Mouse (Mus musculus) testis, postnatal 14 days (tissue): ENCODE measurements at regions not wholly inside any gene's neighbourhood (a gene's known extent, or its start where the extent isn't known, plus 50 kb on each side); places are given as distances from the start of the nearest gene placed in this dataset.

Source experiments
- DNase-seq: peaks from one replicate; pipeline ENCODE4 v3.0.0; 2021; ENCODE audit warnings: low spot score

- no peak for DNase-seq
Measured at GRCm38 (mm10) chr13:52015496-52015895, 169.0 kb downstream of the Gadd45g start.

DNA sequence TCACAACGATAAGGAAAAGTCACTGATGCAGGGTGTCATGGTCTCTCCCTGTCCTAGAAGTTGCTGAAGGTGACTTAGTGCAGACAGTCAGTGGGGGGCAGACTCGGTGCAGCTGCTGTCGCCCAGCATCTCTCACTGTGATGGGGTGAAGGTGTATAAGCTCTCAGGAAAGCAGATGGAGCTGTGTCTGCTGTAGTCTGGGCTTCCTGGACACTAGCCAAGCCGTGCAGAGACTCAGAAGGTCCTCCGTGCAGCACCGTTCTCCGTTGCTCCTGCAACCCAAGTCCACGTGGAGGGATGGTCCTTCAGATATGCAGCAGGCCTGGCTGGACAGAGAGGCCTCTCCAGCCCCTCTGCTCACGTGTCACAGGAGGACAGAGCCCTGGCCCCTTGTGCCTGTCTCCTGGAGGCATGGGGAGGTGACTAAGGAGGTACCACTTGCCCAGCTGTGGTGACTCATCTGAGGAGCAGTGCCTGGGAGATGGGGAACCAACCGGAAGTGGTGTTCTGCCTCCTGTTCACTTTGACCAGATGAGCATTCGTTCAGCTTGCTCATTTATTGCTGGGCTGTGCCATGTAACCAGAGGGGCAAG lies 171.2 kb downstream of the Gadd45g start:
- DNase-seq = no peak

DNA sequence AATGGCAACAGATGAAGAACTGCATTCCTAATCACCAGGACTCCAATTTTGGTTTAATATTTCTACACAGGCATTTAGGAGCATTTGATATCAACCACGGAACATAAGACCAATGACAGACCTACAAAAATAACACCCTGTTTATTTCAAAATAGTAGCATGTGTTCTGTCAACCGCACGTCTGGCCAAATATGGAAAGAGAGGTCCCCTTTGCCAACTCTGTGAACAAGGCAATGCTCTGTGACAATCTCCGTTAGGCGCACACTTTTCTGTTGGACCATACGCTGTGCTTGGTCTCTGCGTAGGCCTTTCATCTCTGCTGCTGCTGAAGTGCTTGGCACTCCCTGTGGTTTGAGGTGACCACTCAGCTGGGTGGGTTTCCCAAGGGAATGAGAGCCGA lies 173.2 kb downstream of the Gadd45g start:
- DNase-seq = no peak

GRCm38 (mm10) chr13:52021150-52021549 lies 174.7 kb downstream of the Gadd45g start:
- DNase-seq = no peak

- no peak for DNase-seq
Measured at GRCm38 (mm10) chr13:52021828-52022227, 175.3 kb downstream of the Gadd45g start.

- no peak for DNase-seq
Measured at GRCm38 (mm10) chr13:52022529-52022928, 176.1 kb downstream of the Gadd45g start.

- no peak for DNase-seq
Measured at GRCm38 (mm10) chr13:52024349-52024748, 177.9 kb downstream of the Gadd45g start.

GRCm38 (mm10) chr13:52024832-52025481 lies 178.5 kb downstream of the Gadd45g start:
- DNase-seq = peak; percentile 60

DNA sequence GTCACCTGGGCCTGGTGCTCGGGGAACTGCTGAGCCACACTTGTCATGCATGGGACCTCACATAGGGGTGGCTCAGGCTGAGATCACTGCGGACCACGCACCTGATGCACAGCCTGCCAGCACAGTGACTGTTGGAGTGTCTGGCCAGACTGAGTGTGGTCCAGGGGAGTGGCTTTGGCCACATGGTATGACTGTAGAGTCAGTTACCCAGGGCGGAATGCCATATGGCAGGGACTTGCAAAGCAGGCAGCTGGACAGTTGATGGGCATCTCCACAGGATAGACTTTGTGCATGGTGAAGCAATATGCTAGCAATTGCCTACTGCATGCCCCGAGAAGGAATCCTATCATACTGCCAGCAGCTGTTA lies 179.0 kb downstream of the Gadd45g start:
- DNase-seq = no peak

DNA sequence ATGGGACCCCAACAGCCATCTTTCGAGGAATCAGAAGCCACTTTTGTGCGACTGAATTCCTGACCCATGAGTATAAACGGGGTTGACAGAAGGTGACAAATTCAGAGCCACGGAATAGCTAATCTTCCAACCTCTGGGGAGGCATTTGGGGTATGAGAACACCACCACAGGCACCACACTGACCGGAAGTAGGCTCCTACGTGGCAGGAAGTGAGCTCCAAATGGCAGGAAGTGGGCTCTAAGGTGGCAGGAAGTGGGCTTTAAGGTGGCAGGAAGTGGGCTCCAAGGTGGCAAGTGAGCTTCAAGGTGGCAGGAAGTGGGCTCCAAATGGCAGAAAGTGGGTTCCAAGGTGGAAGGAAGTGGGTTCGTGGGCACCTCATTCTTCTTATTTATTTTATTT lies 179.8 kb downstream of the Gadd45g start:
- no peak for DNase-seq

- no peak for DNase-seq
Measured at GRCm38 (mm10) chr13:52029868-52030422, 183.5 kb downstream of the Gadd45g start.

DNA sequence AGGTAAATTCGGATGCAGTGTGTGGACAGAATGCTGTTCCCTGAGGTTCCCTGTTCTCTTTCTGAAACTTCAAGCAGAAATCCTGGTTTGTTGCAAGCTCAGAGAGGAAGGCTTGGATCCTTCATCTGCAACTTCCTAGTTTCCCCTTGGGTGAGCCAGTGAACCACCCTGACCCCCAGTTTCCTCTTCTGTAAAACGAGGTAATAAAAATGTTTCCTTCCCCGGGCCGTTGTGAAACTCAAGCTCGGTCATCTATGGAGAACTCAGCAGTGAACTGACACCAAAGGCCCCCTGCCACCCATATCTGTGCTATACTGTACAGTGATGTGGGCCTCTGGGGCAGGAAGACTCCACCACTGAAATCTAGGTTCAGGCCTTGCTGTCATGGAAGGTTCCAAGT lies 185.0 kb downstream of the Gadd45g start:
- DNase-seq = no peak

GRCm38 (mm10) chr13:52035731-52036130 lies 189.3 kb downstream of the Gadd45g start:
- no peak for DNase-seq

- no peak for DNase-seq
Measured at GRCm38 (mm10) chr13:52036351-52036750, 189.9 kb downstream of the Gadd45g start.

GRCm38 (mm10) chr13:52037218-52037617 lies 190.7 kb downstream of the Gadd45g start:
- no peak for DNase-seq

DNA sequence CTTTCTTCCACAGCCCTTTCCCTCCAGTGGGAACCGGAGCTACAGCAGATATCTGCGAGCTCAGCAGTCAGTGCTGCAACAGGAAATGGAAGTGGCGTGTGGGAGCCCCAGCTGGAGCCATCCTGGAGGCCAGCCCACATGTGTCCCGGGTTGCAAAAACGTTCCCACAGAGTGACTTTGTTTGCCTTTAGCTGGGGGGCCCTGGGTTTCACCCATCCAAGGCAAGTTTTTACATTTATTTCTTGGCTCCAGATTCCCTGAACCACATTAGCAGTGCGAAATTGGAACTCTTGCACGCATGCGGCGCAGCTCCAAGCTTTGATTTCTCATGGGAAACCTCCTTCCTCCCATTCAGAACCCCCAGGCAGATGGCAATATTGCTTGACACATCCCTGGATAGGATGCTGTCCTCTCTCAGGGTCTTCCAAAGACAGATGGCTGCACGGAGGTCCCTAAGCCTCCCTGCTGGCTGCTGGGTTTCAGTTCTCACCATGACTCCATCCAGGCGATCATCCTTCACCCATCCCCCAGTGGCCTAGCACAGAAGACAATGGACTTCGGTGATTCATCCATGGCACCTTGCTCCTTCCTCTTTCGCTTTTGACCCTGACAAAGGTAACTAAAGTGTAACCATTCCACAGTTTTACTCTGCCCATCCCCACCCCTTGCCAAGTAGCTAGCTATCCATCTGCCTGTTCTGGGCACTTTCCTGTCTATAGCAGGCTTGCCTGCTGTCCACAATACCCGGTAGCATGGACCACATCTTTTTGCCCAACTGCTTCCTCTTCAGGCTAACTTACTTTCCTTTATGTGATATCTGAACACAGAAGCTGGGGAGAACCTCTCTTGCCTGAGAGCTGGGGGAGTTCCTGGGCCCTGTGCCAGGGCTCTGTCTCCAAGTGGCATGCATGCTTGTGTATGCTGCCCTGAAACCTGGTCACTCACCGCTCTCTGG lies 195.3 kb downstream of the Gadd45g start:
- no peak for DNase-seq

GRCm38 (mm10) chr13:52042867-52043266 lies 196.4 kb downstream of the Gadd45g start:
- no peak for DNase-seq

DNA sequence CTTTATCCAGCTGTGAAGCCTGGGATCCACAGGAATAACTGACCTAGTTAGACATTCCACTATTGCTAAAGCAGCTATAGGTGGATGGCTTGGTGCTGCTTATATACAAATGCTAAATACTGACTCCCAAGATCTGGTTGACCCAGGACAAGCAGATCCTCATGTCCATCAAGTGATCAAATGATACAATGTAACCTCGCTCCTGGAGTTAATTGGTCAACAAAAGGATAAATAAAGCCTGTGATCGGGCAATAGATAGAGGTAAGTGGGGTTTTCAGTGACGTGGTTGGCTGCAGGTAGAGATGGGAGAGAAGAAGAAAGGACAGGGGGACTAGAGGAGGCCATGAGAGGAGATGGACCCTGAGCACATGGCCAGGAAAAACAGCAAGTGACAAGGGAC lies 197.4 kb downstream of the Gadd45g start:
- no peak for DNase-seq

DNA sequence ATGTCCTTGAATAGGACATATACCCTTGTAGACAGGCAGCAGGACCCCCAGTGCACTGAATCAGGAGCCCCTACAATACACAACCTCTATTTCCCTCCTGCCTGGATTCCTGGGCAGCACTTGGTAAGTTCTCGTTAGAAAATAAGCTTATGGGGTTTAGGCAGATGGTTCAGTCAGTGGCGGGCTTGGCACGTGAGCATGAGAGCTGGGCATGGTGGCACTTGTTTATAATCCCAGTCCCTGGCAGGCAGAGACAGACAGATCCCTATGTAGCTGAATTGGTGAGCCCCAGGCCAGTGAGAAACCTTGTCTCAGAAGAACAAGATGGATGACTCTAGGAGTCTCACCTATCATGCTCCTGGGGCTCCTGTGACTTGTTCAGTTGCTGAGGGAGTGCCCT lies 198.9 kb downstream of the Gadd45g start:
- DNase-seq = no peak

- no peak for DNase-seq
Measured at GRCm38 (mm10) chr13:52046020-52046419, 199.5 kb downstream of the Gadd45g start.

DNA sequence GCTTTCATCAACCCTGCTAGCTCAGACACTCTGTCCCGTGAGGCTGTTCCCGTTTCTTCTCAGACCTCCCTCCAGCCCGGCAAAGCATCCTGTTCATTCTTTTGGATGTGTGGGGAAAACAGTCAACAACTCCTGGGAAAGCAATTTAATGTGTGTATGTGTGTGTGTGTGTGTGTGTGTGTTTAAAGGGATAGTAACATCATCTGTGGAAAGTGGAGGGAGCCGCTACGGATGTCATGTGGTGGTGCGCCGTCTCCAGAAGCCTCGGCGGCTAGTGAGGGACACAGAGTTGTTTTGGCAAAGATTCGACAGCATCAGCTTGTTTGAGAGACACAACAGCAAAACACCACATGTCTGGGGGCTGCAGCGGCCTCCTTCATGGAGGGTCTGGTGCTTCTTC lies 200.2 kb downstream of the Gadd45g start:
- no peak for DNase-seq

GRCm38 (mm10) chr13:52047937-52048336 lies 201.5 kb downstream of the Gadd45g start:
- no peak for DNase-seq

GRCm38 (mm10) chr13:52048777-52049176 lies 202.3 kb downstream of the Gadd45g start:
- no peak for DNase-seq
